Mouse (Mus musculus) kidney, adult 11 months (tissue): ENCODE measurements around the gene Suds3.
A peak's percentile ranks its signal among the peaks of the same experiment; 100 is the strongest.

Experiments
- DNase-seq: peaks from one replicate; pipeline ENCODE4 v3.0.0; 2022

Suds3 gene

GRCm38 (mm10) chr5:117134889-117135456 is 19.1 kb upstream of the Suds3 start:
- DNase-seq = no peak

GRCm38 (mm10) chr5:117134066-117134888 is 18.4 kb upstream of the Suds3 start:
- DNase-seq = no peak

GRCm38 (mm10) chr5:117133446-117134065 is 17.6 kb upstream of the Suds3 start:
- DNase-seq = no peak

DNA sequence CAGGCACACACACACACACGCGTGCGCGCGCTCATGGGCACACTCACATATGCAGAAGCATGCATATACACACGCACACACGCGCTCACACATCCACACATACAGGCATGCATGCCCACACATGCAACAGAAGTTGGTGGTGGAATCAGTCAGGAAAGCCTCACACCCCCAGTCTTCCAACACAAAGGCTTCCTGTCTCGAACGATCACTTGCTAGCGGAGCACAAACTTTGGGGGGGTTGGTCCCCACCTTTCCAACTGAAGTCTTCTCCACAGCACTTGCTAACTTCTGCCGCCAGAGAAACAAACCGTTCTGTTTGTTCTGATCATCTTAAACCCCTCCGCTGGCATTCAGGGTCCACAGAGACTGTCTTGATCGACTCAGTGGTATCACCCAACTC is 14.8 kb upstream of the Suds3 start:
- no peak for DNase-seq

GRCm38 (mm10) chr5:117127051-117127450 is 11.1 kb upstream of the Suds3 start:
- no peak for DNase-seq

GRCm38 (mm10) chr5:117125482-117126346 is 9.8 kb upstream of the Suds3 start:
- no peak for DNase-seq

DNA sequence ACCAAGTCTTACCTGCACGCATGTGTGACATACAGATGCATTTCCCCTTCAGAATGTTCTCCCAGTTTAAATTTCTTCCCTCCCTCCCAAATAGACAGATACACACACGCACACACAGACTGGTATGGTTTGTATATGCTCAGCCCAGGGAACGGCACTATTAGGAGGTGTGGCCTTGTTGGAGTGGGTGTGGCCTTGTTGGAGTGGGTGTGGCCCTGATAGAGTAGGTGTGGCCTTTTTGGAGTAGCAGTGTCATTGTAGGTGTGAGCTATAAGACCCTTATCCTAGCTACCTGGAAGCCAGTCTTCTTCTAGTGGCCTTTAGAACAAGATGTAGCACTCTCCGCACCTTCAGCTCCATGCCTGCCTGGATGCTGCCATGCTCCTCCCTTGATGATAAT is 7.9 kb upstream of the Suds3 start:
- no peak for DNase-seq

DNA sequence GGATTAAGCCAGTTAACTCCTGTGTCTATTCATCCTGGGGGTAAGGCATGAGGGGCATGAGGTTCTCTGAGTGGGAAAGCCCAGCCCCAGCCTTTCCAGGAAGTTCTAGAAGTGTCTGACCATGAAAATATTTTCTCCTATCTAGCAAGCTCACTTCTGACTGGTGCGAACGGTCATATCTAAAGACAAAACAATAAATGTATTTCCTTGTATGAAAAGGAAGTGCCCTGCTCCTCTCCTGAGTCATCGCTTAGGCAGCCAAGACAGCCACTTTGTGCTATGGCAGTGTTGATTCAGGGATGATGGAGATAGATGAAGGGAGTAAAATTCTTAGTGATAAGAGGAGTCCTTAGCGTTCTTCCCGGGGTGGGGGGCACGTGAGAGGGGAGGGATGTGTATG is 7.2 kb upstream of the Suds3 start:
- DNase-seq = no peak

DNA sequence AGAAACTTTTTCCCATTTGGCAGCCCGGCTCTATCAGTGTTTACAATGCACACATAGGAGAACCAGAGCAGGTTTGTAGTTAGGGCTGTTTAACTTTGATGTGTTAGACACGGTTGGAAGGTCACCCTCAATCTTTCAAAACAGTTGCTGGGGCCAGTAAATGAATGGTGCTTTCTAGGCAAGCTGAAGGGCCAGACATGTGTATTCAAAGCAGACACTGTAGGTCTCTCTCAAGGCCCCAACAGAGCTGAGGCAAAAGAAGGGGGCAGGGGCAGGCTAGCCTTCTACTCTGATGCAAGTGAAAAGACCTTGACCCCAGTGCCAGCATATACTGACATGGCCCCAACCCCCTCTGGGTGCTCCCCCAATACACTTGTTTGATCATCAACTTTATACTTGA is 5.7 kb upstream of the Suds3 start:
- DNase-seq = peak; percentile 39

DNA sequence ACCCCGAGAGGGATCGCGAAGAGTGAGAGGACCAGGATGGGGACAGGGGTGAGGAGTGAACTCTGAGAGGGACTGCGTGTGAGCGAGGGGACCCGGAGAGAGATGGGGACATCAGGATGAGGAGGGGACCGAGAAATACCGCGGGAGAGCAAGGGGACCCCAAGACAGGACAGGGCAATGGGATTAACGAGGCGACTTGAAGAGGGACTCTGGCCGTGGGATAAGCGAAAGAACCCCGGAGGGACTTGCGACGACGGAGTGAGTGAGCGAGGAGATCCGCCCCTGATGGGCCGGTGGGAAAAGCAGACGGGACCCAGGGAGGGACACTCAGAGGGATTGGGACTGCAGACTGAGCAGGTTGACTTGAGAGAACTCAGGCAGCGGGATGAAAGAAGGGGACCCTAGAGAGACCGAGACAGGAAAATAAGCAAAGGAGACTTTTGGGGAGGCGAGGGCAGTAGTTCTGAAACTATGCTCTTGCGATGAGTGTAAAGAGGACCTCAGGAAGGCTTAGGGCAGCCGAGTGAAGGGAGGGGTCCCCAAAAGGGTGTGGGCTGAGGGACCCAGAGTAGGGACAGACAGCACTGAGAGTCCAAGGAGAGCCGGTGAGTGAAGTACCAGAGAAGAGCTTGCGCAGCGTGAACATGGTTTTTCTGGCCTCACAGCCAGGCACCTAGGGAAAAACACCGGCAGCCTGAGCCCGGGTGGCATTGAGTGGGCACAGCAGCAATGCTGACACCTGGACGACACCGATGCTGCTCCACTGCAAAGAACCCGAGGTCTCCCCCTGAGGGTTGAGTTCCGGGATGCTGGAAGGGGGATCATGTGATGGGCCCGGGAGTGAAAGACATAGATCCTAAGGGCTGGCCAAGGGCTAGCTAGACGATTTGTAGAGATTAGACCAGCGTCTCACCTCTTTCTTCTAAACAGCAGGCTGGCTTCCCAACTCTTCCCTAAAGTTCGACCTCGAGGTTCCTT is 4.9 kb upstream of the Suds3 start:
- DNase-seq = peak; percentile 36

- peak; percentile 98 for DNase-seq
These were observed 4.0 kb upstream of the Suds3 start, which contains the start of gene Taok3 for GRCm38 (mm10) chr5:117119777-117120488. Gene Taok3, plus strand, starts transcription at chr5:117120129.

GRCm38 (mm10) chr5:117118850-117119249 is 2.9 kb upstream of the Suds3 start:
- peak; percentile 86 for DNase-seq

GRCm38 (mm10) chr5:117118220-117118619 is 2.3 kb upstream of the Suds3 start:
- no peak for DNase-seq

DNA sequence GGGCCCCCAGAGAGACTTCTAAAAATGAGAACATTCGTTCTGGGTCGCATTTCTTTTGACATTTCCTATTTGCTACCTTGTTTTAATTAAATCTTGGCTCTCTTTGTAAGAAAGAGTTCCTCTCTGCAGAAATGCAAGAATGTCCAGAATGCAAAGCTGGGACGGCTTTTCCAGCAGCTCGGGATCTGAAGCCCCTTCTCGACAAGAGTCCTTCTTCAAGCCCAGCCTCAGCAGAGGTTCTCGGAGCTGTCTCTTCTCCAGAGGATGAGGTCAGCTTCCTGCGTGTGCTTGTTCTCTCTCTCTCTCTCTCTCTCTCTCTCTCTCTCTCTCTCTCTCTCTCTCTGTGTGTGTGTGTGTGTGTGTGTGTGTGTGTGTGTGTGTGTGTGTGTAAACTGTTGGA is 1.8 kb upstream of the Suds3 start:
- DNase-seq = no peak

- DNase-seq = no peak
These were observed 1.3 kb upstream of the Suds3 start for GRCm38 (mm10) chr5:117117241-117117640.

DNA sequence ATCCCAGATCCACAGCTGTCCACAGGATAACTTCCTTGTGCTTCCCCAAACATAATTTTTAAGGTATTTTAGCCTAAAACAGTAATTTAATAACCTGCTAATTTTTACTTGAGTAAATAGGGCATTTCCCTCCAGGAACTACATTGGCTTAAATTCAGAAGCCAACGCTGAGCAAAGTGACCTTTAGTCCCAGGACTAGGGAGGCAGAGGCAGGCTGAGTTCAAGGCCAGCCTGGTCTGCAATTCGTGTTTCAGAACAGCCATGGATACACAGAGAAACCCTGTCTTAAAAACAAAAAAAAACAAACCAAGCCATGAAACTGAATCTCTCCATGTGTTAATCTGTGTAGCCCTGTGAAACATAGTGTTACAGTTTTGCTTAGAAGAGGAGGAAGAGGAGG is 747 bp upstream of the Suds3 start:
- no peak for DNase-seq

DNA sequence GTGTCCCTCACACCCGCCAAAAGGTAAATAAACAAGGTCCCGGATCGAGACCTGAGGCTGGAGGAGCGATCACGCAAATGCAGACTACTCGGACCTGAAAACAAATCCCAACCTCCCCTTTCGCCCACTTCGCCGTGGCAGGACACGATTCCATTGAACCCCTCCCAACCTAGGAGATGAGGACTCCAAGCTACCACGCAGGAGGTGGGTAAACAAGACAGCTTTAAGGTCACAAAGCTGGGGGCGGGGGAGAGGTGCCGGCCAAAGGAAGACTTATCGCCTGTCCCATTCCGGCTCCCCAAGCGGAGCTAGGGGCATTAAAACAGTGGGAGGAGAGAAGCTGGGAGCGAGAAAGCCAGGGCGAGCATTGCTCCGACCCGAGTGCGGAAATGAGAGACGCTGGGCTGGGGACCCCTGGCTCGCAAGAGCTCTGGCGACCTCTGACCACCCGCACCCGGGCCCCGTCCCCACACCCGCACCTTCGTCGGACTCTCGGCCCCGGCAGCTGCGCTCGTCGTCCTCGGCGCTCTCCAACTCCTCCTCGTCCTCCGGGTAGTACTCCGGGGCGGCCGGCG is 633 bp downstream of the Suds3 start:
- peak; percentile 50 for DNase-seq

DNA sequence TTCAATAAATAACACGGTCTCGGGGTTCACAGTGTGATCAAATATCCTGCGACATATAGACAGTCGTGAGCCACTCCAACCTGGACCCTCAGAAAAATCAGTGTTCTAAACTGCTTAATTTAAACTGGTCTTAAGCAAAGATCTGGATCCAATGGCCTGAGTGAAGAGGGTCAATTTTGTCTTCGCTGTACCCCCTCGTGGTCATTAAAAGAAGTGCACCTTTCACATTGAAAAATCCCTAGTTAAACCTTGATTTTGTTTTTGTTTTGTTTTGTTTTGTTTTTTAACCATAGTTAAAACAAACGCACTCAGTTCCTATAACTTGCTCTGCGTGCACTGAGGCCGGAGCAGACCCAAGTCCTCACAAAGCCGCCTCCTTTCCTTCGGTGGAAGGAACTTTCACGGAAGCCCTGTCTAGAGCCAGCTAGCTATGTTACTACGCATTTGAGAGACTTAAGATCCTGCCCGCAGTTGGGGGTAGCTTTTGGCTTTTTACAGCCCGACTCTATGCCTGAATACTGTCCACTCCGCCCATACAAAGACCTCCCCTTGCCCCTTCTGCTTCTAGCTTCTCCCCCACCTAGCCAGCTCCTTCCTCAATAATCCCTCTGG is 1.2 kb downstream of the Suds3 start:
- no peak for DNase-seq

DNA sequence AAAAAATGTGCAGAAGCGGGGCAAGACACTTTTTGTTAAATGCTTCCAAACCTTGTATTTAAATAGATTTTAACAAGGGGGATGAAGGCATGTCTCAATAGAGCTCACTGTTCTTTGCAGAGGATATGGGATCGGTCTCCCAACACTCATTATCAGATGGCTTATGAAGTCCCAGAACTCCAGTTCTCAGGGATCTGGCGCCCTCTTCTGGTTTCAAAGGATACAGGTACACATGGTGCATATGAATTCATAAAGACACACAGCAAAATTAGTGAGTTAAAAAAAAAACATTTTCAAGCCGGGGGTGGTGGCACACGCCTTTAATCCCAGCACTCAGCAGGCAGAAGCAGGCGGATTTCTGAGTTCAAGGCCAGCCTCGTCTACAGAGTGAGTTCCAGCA is 2.6 kb downstream of the Suds3 start:
- no peak for DNase-seq

GRCm38 (mm10) chr5:117111774-117112112 is 4.2 kb downstream of the Suds3 start:
- no peak for DNase-seq
